Mouse (Mus musculus) hindbrain, embryonic 11.5 days (tissue): ENCODE results near the gene Trappc12. TPM values are rescaled to one million over a fixed set of nuclear protein-coding genes. Genes with fewer than 3 reads are reported as not detected.

Experiments
- ATAC-seq: fragments of 200-750 bp; cut with Nextera tagmentation; 2 replicates; pipeline ENCODE4 v1.8.0; 2017; ENCODE audit warnings: mild to moderate bottlenecking, moderate TSS enrichment, moderate library complexity; ENCODE audit not compliant: low FRiP score
- DNase-seq: peaks from one replicate; pipeline ENCODE4 v3.0.0-alpha.2; 2015; ENCODE audit warnings: low spot score
- H3K27ac ChIP-seq: fragments of 300-500 bp; sonication (generic); 2 replicates; pipeline ENCODE4 v1.5.1; 2014; ENCODE audit warnings: mild to moderate bottlenecking, low read depth, low read length
- H3K27me3 ChIP-seq: fragments of 300-500 bp; sonication (generic); 2 replicates; pipeline ENCODE4 v1.6.1; 2014; ENCODE audit warnings: mild to moderate bottlenecking, low read length, moderate library complexity, mixed read lengths; ENCODE audit not compliant: control insufficient read depth, insufficient read depth
- H3K36me3 ChIP-seq: fragments of 300-500 bp; sonication (generic); 2 replicates; pipeline ENCODE4 v1.6.1; 2014; ENCODE audit warnings: mild to moderate bottlenecking, low read length, moderate library complexity, mixed read lengths; ENCODE audit not compliant: control insufficient read depth, insufficient read depth
- H3K4me1 ChIP-seq: fragments of 300-500 bp; sonication (generic); replicated peaks from 2 replicates; pipeline ENCODE4 v1.6.1; 2014; ENCODE audit warnings: low read length, mixed read lengths; ENCODE audit not compliant: control insufficient read depth, insufficient read depth
- H3K4me2 ChIP-seq: fragments of 300-500 bp; sonication (generic); replicated peaks from 2 replicates; pipeline ENCODE4 v1.6.1; 2014; ENCODE audit warnings: mild to moderate bottlenecking, low read depth, low read length
- H3K4me3 ChIP-seq: fragments of 300-500 bp; sonication (generic); 2 replicates; pipeline ENCODE4 v1.5.1; 2014; ENCODE audit warnings: low read depth, low read length
- H3K9ac ChIP-seq: fragments of 300-500 bp; sonication (generic); 2 replicates; pipeline ENCODE4 v1.6.1; 2014; ENCODE audit warnings: low read depth, low read length
- H3K9me3 ChIP-seq: fragments of 300-500 bp; sonication (generic); 2 replicates; pipeline ENCODE4 v1.6.1; 2016; ENCODE audit warnings: low read length; ENCODE audit not compliant: control insufficient read depth
- WGBS: fragments of 180-500 bp; shearing (Covaris S2); extraction: QIAGEN DNeasy Blood & Tissue Kit; methylation state at CpG from one replicate; pipeline ENCODE4 v1.1.7; 2014; 5-methylcytosine and 5-hydroxymethylcytosine counted together
- polyA plus RNA-seq: library from polyadenylated mRNA; unstranded; fragments of >200 nt; fragmentation: Nextera tagmentation; extraction: Ambion mirVana; gene quantifications from 2 replicates; pipeline ENCODE4 v1.2.1, GENCODE M21; 2014

Trappc12 gene
- 36.6 and 38.4 TPM in 2 replicates for polyA plus RNA-seq

GRCm38 (mm10) chr12:28750021-28750633, at the start of gene Trappc12:
Trappc12 (minus strand) TSS chr12:28750472.
- peak within 1 kb of the TSS; percentile 75 for H3K9ac ChIP-seq
- H3K27ac ChIP-seq, result no peak within 1 kb of the TSS
- peak within 1 kb of the TSS; percentile 90 for H3K4me2 ChIP-seq
- no peaks in the 10 kb centered on the region for H3K27me3 ChIP-seq
- 2% methylated on average over 41 of the region's 41 CpGs for WGBS
- peaks cover 2% of the 10 kb centered on the region; the same call in 1 of the 2 replicates for H3K4me1 ChIP-seq
- H3K36me3 ChIP-seq, result no peaks in the 10 kb centered on the region; the same call in 1 of the 2 replicates
- DNase-seq, result peak; percentile 94
- H3K4me3 ChIP-seq, result peak within 1 kb of the TSS; percentile 83
- no peaks in the 10 kb centered on the region for H3K9me3 ChIP-seq
- ATAC-seq, result peak; percentile 93

- DNase-seq (peak; percentile 25), ATAC-seq (peak; percentile 43; the same call in 1 of the 2 replicates)
- 62% methylated on average over 11 of the region's 11 CpGs for WGBS
- Histone ChIP-seq H3K4me2 (no peak overlapping the region), H3K36me3 (no peaks in the 10 kb centered on the region), H3K9ac (no peak overlapping the region), H3K4me3 (no peak overlapping the region), H3K27ac (0 out of 2 replicates have a peak overlapping the region, but pooled peaks have one; percentile 42), H3K9me3 (no peaks in the 10 kb centered on the region), H3K4me1 (peaks cover 6% of the 10 kb centered on the region), H3K27me3 (no peaks in the 10 kb centered on the region)
These were observed 49.6 kb upstream of the Trappc12 start for GRCm38 (mm10) chr12:28799798-28800411.

GRCm38 (mm10) chr12:28796881-28797420, 46.7 kb upstream of the Trappc12 start:
- ATAC-seq (no peak), DNase-seq (no peak)
- Histone ChIP-seq H3K27me3 (no peaks in the 10 kb centered on the region), H3K36me3 (no peaks in the 10 kb centered on the region), H3K4me3 (no peak overlapping the region), H3K4me2 (no peak overlapping the region), H3K9ac (no peak overlapping the region), H3K4me1 (peaks cover 6% of the 10 kb centered on the region), H3K27ac (no peak overlapping the region), H3K9me3 (no peaks in the 10 kb centered on the region)

GRCm38 (mm10) chr12:28795041-28795440, 44.8 kb upstream of the Trappc12 start:
- Histone ChIP-seq H3K4me1 (peaks cover 3% of the 10 kb centered on the region), H3K36me3 (no peaks in the 10 kb centered on the region)
- 100% methylated on average over 3 of the region's 3 CpGs for WGBS

GRCm38 (mm10) chr12:28793715-28794114, 43.4 kb upstream of the Trappc12 start:
- Histone ChIP-seq H3K27me3 (no peaks in the 10 kb centered on the region), H3K9ac (no peak overlapping the region), H3K27ac (no peak overlapping the region), H3K4me3 (no peak overlapping the region), H3K4me1 (no peaks in the 10 kb centered on the region), H3K9me3 (no peaks in the 10 kb centered on the region), H3K36me3 (no peaks in the 10 kb centered on the region), H3K4me2 (no peak overlapping the region)
- 60% methylated on average over 2 of the region's 2 CpGs for WGBS
- ATAC-seq (no peak), DNase-seq (no peak)

More at GRCm38 (mm10) chr12:28795041-28795440, 44.8 kb upstream of the Trappc12 start:
- H3K9ac ChIP-seq, result no peak overlapping the region
- H3K27ac ChIP-seq, result no peak overlapping the region
- no peak overlapping the region for H3K4me3 ChIP-seq
- H3K9me3 ChIP-seq, result no peaks in the 10 kb centered on the region
- no peaks in the 10 kb centered on the region for H3K27me3 ChIP-seq
- H3K4me2 ChIP-seq, result no peak overlapping the region
- ATAC-seq (no peak), DNase-seq (no peak)

- Histone ChIP-seq H3K4me1 (no peaks in the 10 kb centered on the region), H3K9ac (no peak overlapping the region), H3K36me3 (no peaks in the 10 kb centered on the region), H3K4me2 (no peak overlapping the region), H3K27ac (no peak overlapping the region), H3K9me3 (no peaks in the 10 kb centered on the region), H3K27me3 (no peaks in the 10 kb centered on the region), H3K4me3 (no peak overlapping the region)
- ATAC-seq (no peak), DNase-seq (no peak)
- WGBS, result 77% methylated on average over 3 of the region's 3 CpGs
These were observed 42.3 kb upstream of the Trappc12 start for GRCm38 (mm10) chr12:28792613-28793012.

- H3K36me3 ChIP-seq, result no peaks in the 10 kb centered on the region
- H3K27me3 ChIP-seq, result no peaks in the 10 kb centered on the region
- ATAC-seq (no peak), DNase-seq (no peak)
- H3K27ac ChIP-seq, result no peak overlapping the region
- no peaks in the 10 kb centered on the region for H3K9me3 ChIP-seq
- H3K4me1 ChIP-seq, result peaks cover 6% of the 10 kb centered on the region; the same call in 1 of the 2 replicates
- H3K4me3 ChIP-seq, result no peak overlapping the region
- no peak overlapping the region for H3K4me2 ChIP-seq
- H3K9ac ChIP-seq, result no peak overlapping the region
- 92% methylated on average over 6 of the region's 6 CpGs for WGBS
These were observed 36.0 kb upstream of the Trappc12 start for GRCm38 (mm10) chr12:28786310-28786709.

- H3K9ac ChIP-seq, result no peak overlapping the region
- H3K4me1 ChIP-seq, result peaks cover 6% of the 10 kb centered on the region; the same call in 1 of the 2 replicates
- WGBS, result 0% methylated on average over 1 of the region's 1 CpGs
- H3K36me3 ChIP-seq, result no peaks in the 10 kb centered on the region
- no peaks in the 10 kb centered on the region for H3K27me3 ChIP-seq
- peak; percentile 29 for DNase-seq
- no peak overlapping the region for H3K27ac ChIP-seq
- H3K4me2 ChIP-seq, result no peak overlapping the region
- ATAC-seq, result no peak
- H3K4me3 ChIP-seq, result no peak overlapping the region
- H3K9me3 ChIP-seq, result no peaks in the 10 kb centered on the region
These were observed 35.0 kb upstream of the Trappc12 start for GRCm38 (mm10) chr12:28785299-28785698.
